ENCODE assay signal across 19 mouse cellular contexts in the genomic region with DNA sequence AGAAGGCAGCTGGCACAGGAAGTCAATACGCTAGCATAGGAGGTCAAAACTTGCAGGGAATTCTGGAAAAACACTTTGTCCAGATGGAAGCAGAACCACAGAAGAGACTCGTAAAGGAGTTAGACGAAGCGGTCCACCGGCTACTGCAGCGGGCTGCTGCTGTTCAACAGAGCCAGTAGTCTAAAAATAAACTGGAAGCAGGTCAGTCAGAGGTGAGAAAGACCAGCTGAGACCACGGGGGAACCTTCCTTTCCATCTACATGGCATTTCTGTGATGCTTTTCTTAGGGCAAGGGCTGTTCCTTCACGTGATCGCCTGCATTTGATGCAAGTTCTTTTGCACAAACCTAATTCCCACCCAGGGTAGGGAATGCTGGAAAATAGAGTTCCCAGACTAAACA. TPM values are rescaled to one million over a fixed set of nuclear protein-coding genes. Genes with fewer than 3 reads are reported as not detected.
DNase-seq lines count a peak whose midpoint lies in the region; ATAC-seq and TF ChIP-seq lines count a peak whose summit lies in the region.
"Had no signal": no experiment of that assay in that cellular context is flagged by ENCODE, and none has a peak within 500 bp of the region (broad histone marks: within the 10 kb centered on the region; RNA-seq: fewer than 3 reads in every experiment).

No protein-coding gene starts in this region.

- POLR2A ChIA-PET in Patski (lab: Charles Lee) = interaction anchor here (1.1 kb wide), 1 partner anchor 17 kb away, joined by 3 read pairs; no protein-coding TSS in a partner anchor

- in situ Hi-C loops in Patski (cut with MboI; ENCODE audit: low pct_unique_long_range_greater_than_20kb) = loop anchor here (25.0 kb wide), 1 partner anchor 242 kb away; no protein-coding TSS in a partner anchor

- DNase-seq in heart, embryonic 10.5 days (ENCODE audit: low spot score) = no peak
- no peak for DNase-seq in heart, postnatal 4 days
- no peak for DNase-seq in hindbrain, embryonic 10.5 days (ENCODE audit: low spot score)
- DNase-seq in Patski (ENCODE audit: low read depth, low spot score) = no peak
- DNase-seq in layer of hippocampus, postnatal 36 days = no peak
- DNase-seq: adrenal gland, adult 8-10 months; cerebellum, adult 8-10 months; liver, embryonic 13.5 days; right cerebral cortex, postnatal 4 days; thymus, postnatal 25 days had no signal

- H3K27ac ChIP-seq in heart, embryonic 10.5 days = peak overlapping the region; percentile 69; the same call in 1 of the 2 replicates
- peak overlapping the region; percentile 70 for H3K27ac ChIP-seq in hindbrain, embryonic 12.5 days
- H3K27ac ChIP-seq in hindbrain, embryonic 10.5 days = no peak overlapping the region
- H3K27ac ChIP-seq in hindbrain, embryonic 15.5 days (replicated peaks) = peak overlapping the region; percentile 70
- H3K27ac ChIP-seq: embryonic facial prominence, embryonic 12.5 days; liver, embryonic 13.5 days; lung, embryonic 15.5 days; macrophage; neural tube, embryonic 12.5 days had no signal

- H3K27me3 ChIP-seq in heart, embryonic 10.5 days (ENCODE audit: insufficient read depth, poor library complexity, severe bottlenecking) = peaks cover 10% of the 10 kb centered on the region
- H3K27me3 ChIP-seq in hindbrain, embryonic 12.5 days = 0 out of 2 replicates have a peak, but pooled peaks cover 6% of the 10 kb centered on the region
- H3K27me3 ChIP-seq in hindbrain, embryonic 10.5 days (ENCODE audit: insufficient read depth, poor library complexity, severe bottlenecking) = peaks cover 4% of the 10 kb centered on the region
- H3K27me3 ChIP-seq in Patski = no peaks in the 10 kb centered on the region
- H3K27me3 ChIP-seq in hindbrain, embryonic 15.5 days = no peaks in the 10 kb centered on the region
- H3K27me3 ChIP-seq: CH12.LX; neural tube, embryonic 12.5 days had no signal

- H3K9me3 ChIP-seq in heart, embryonic 10.5 days = no peaks in the 10 kb centered on the region
- peaks cover 5% of the 10 kb centered on the region; the same call in 1 of the 2 replicates for H3K9me3 ChIP-seq in hindbrain, embryonic 12.5 days (replicated peaks)
- no peaks in the 10 kb centered on the region for H3K9me3 ChIP-seq in hindbrain, embryonic 10.5 days
- no peaks in the 10 kb centered on the region for H3K9me3 ChIP-seq in hindbrain, embryonic 15.5 days
- H3K9me3 ChIP-seq: embryonic facial prominence, embryonic 12.5 days; lung, embryonic 15.5 days; neural tube, embryonic 12.5 days had no signal

- H3K4me1 ChIP-seq in heart, embryonic 10.5 days = peaks cover 17% of the 10 kb centered on the region; the same call in 1 of the 2 replicates
- H3K4me1 ChIP-seq in hindbrain, embryonic 12.5 days = peaks cover 22% of the 10 kb centered on the region
- H3K4me1 ChIP-seq in hindbrain, embryonic 10.5 days (replicated peaks) = peaks cover 21% of the 10 kb centered on the region
- H3K4me1 ChIP-seq in hindbrain, embryonic 15.5 days (replicated peaks) = peaks cover 33% of the 10 kb centered on the region
- H3K4me1 ChIP-seq: liver, embryonic 13.5 days had no signal

- no peak for ATAC-seq in hindbrain, embryonic 12.5 days (ENCODE audit: low FRiP score)
- peak; percentile 41 for ATAC-seq in Patski
- no peak for ATAC-seq in hindbrain, embryonic 15.5 days (ENCODE audit: low FRiP score, low read depth)
- ATAC-seq: forebrain, embryonic 16.5 days; intestine, postnatal 0 days had no signal

- CTCF ChIA-PET in Patski (lab: Charles Lee) = interaction anchor here (2.2 kb wide), 1 partner anchor 18 kb away, joined by 7 read pairs; no protein-coding TSS in a partner anchor

- H3K9ac ChIP-seq in hindbrain, embryonic 12.5 days = no peak overlapping the region
- H3K9ac ChIP-seq in hindbrain, embryonic 15.5 days = no peak overlapping the region
- H3K9ac ChIP-seq: embryonic facial prominence, embryonic 12.5 days; liver, embryonic 13.5 days; lung, embryonic 15.5 days; neural tube, embryonic 12.5 days had no signal

- WGBS in heart, embryonic 10.5 days = 46% methylated on average over 9 of the region's 9 CpGs
- 63% methylated on average over 9 of the region's 9 CpGs for WGBS in hindbrain, embryonic 12.5 days
- 77% methylated on average over 9 of the region's 9 CpGs for WGBS in hindbrain, embryonic 10.5 days
- 68% methylated on average over 9 of the region's 9 CpGs for WGBS in hindbrain, embryonic 15.5 days

- no peak overlapping the region for H3K4me2 ChIP-seq in hindbrain, embryonic 12.5 days (replicated peaks)
- no peak overlapping the region for H3K4me2 ChIP-seq in hindbrain, embryonic 15.5 days
- H3K4me2 ChIP-seq: embryonic facial prominence, embryonic 12.5 days; liver, embryonic 13.5 days; lung, embryonic 15.5 days; neural tube, embryonic 12.5 days had no signal

- no peak overlapping the region for H3K4me3 ChIP-seq in heart, embryonic 10.5 days
- no peak overlapping the region for H3K4me3 ChIP-seq in hindbrain, embryonic 12.5 days
- H3K4me3 ChIP-seq in hindbrain, embryonic 10.5 days = no peak overlapping the region
- H3K4me3 ChIP-seq in hindbrain, embryonic 15.5 days = no peak overlapping the region
- H3K4me3 ChIP-seq: embryonic facial prominence, embryonic 12.5 days; liver, embryonic 13.5 days; lung, embryonic 15.5 days; neural tube, embryonic 12.5 days had no signal

- no peaks in the 10 kb centered on the region for H3K36me3 ChIP-seq in heart, embryonic 10.5 days
- H3K36me3 ChIP-seq in hindbrain, embryonic 12.5 days = no peaks in the 10 kb centered on the region
- H3K36me3 ChIP-seq in hindbrain, embryonic 10.5 days = no peaks in the 10 kb centered on the region
- no peaks in the 10 kb centered on the region for H3K36me3 ChIP-seq in hindbrain, embryonic 15.5 days
- H3K36me3 ChIP-seq: embryonic facial prominence, embryonic 12.5 days; liver, embryonic 13.5 days; lung, embryonic 15.5 days; neural tube, embryonic 12.5 days had no signal

- TF ChIP-seq CTCF in Patski (IDR thresholded peaks at IDR 0.05) = no peak

RNA-seq across cellular contexts. Expression of a gene that starts 23.6 kb away (rescaled TPM):
- 0.38 and 0.90 TPM in 2 replicates for polyA plus RNA-seq in heart, embryonic 10.5 days (2016; fragmentation: Nextera tagmentation; extraction: Ambion mirVana)
- total RNA-seq in heart, postnatal 4 days (2021) = under 1 TPM; 0.67 to 0.99 TPM
- 49.9 and 58.2 TPM in 2 replicates for polyA plus RNA-seq in hindbrain, embryonic 12.5 days (2016; fragmentation: Nextera tagmentation; extraction: Ambion mirVana)
- polyA plus RNA-seq in hindbrain, embryonic 10.5 days (2016; fragmentation: Nextera tagmentation; extraction: Ambion mirVana) = 5.3 and 12.8 TPM in 2 replicates
- polyA plus RNA-seq in Patski (2021) = 0.01 TPM
- 137 and 151 TPM in 2 replicates for polyA plus RNA-seq in hindbrain, embryonic 15.5 days (2015; fragmentation: Nextera tagmentation; extraction: Ambion mirVana)
- total RNA-seq in layer of hippocampus, postnatal 36 days (2021) = 100 to 1,000 TPM; 249 to 260 TPM

RNA-seq across cellular contexts. Expression of a gene that starts 53.4 kb away (rescaled TPM):
- 4.6 and 5.9 TPM in 2 replicates for polyA plus RNA-seq in heart, embryonic 10.5 days (2016; fragmentation: Nextera tagmentation; extraction: Ambion mirVana)
- total RNA-seq in heart, postnatal 4 days (2021) = 1 to 10 TPM; 3.9 to 4.0 TPM
- polyA plus RNA-seq in hindbrain, embryonic 12.5 days (2016; fragmentation: Nextera tagmentation; extraction: Ambion mirVana) = 9.0 and 9.9 TPM in 2 replicates
- polyA plus RNA-seq in hindbrain, embryonic 10.5 days (2016; fragmentation: Nextera tagmentation; extraction: Ambion mirVana) = 6.8 and 7.5 TPM in 2 replicates
- 4.9 TPM for polyA plus RNA-seq in Patski (2021)
- polyA plus RNA-seq in hindbrain, embryonic 15.5 days (2015; fragmentation: Nextera tagmentation; extraction: Ambion mirVana) = 10.3 and 10.9 TPM in 2 replicates
- total RNA-seq in layer of hippocampus, postnatal 36 days (2021) = 1 to 10 TPM; 3.7 to 4.2 TPM
